Mouse (Mus musculus) olfactory bulb, adult 2 months (tissue): ENCODE measurements around the gene Gm12216.
A peak's percentile ranks its signal among the peaks of the same experiment; 100 is the strongest.
"Not testable (repeated sequence)": the region's sequence is repeated elsewhere in the genome, so short reads cannot be mapped to it uniquely, and the experiment has no call there.

ENCODE experiments used
- CTCF ChIP-seq: fragments of 200-500 bp; IDR thresholded peaks from 2 replicates; pipeline ENCODE4 v1.5.1; 2012; ENCODE audit warnings: low read depth, mild to moderate bottlenecking, low read length, moderate library complexity; ENCODE audit not compliant: insufficient read depth
- POLR2A ChIP-seq: fragments of 200-500 bp; IDR thresholded peaks from 2 replicates; pipeline ENCODE4 v1.6.1; 2012; ENCODE audit warnings: mild to moderate bottlenecking, low read depth, low read length, moderate library complexity; ENCODE audit not compliant: insufficient read depth

DNA sequence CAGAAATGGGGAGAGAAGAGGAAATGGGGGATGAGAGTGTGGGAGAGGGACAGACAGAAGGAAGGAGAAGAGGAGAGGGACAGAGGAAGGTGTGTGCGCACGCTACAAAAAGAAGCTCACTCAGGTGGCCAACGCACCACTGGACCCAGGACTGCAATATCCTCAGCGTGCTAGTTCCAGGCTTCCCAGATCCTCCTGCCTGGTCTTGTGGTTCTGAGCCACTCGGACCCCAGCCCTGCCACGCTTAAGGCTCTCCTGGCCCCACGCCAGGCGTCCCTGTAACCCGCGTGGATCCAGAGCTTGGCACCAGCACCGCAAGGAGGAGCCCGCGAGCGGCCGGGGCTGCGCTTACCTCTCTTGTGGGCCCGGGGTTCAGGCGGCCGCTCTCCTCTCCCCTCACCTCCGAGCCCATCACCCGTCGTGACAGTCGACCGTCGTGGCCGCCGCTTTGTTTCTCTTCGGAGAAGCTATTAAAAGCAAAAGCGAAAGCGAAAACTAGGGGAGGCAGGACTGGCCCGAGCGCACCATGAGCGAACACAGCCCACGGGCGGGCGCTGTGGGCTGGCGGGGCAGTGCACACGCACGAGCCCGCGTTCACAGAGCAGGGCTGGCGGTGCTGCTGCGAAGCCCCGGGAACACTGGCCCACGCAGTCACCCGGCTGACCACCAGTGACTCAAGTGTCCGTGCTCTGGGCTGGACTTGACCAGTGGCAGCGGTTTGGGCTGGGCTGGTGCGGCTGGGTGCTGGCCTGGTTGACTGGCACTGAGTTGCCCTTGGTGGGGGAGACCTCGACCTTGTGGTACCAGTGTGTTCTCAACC lies at the start of gene Gm12216:
- TF ChIP-seq CTCF, result peak; percentile 30; the same call in 1 of the 2 replicates
- not testable (repeated sequence) for TF ChIP-seq POLR2A
